In the genomic region with DNA sequence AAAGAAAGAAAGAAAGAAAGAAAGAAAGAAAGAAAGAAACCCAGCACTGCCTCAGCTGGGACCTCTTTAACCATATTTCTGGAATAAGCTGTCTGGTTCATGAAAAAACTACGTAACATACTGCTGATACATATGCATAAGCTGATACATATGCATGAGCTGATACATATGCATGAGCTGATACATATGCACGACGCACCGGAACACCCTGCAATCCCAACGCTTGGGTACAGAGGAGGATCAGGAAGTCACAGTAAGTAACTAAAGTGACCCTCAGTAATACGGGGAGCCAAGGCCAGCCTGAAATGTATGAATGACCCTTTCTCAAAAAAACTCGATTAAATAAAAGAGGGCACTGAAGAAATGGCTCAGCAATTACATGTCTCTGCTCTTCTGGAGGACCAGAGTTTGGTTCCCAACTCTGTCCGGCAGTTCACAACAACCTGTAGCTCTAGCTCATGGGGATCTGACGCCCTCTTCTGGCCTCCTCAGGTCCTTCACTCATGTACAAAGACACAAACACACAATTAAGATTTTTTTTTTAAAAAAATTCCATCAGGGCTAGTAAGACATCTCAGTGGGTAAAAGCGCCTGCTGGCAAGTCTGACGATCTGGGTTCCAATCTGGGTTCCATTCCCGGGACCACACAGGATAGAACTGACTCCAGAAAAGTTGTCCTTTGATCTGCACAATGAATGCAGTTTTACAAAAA, we compare ENCODE assay signal across 8 mouse cellular contexts. TPM values are rescaled to one million over a fixed set of nuclear protein-coding genes. Genes with fewer than 3 reads are reported as not detected.
A peak's percentile ranks its signal among the peaks of the same experiment; 100 is the strongest.
DNase-seq lines count a peak whose midpoint lies in the region; ATAC-seq and TF ChIP-seq lines count a peak whose summit lies in the region.
"Had no signal": no experiment of that assay in that cellular context is flagged by ENCODE, and none has a peak within 500 bp of the region (broad histone marks: within the 10 kb centered on the region; RNA-seq: fewer than 3 reads in every experiment).

No protein-coding gene starts in this region.

- no peaks in the 10 kb centered on the region for H3K36me3 ChIP-seq in kidney, adult 2 months (ENCODE audit: control insufficient read depth, insufficient read depth, low read length)
- peaks cover 9% of the 10 kb centered on the region for H3K36me3 ChIP-seq in kidney, embryonic 15.5 days
- peaks cover 8 to 54% of the 10 kb centered on the region in 2 experiments for H3K36me3 ChIP-seq in CH12.LX (replicated peaks in 1 of 2; ENCODE audit: control insufficient read depth in 1 of 2, insufficient read depth in 1 of 2, low read length in 1 of 2)
- peaks cover 5% of the 10 kb centered on the region for H3K36me3 ChIP-seq in midbrain, embryonic 12.5 days

- no peaks in the 10 kb centered on the region; the same call in 1 of the 2 replicates for H3K9me3 ChIP-seq in kidney, embryonic 15.5 days (replicated peaks)
- H3K9me3 ChIP-seq in CH12.LX (replicated peaks; ENCODE audit: low read length), result peaks cover 4% of the 10 kb centered on the region
- no peaks in the 10 kb centered on the region for H3K9me3 ChIP-seq in midbrain, embryonic 12.5 days
- H3K9me3 ChIP-seq: liver, embryonic 15.5 days had no signal

- intact Hi-C loops in gastrocnemius, postnatal 14 days (cut with DNase I; ENCODE audit: low total_unique reads), result loop anchor here (10.0 kb wide), 1 partner anchor 225 kb away; no protein-coding TSS in a partner anchor

- no peaks in the 10 kb centered on the region for H3K27me3 ChIP-seq in kidney, adult 2 months (replicated peaks; ENCODE audit: control insufficient read depth, insufficient read depth, low read length)
- no peaks in the 10 kb centered on the region for H3K27me3 ChIP-seq in kidney, embryonic 15.5 days
- H3K27me3 ChIP-seq in CH12.LX (replicated peaks), result no peaks in the 10 kb centered on the region
- H3K27me3 ChIP-seq in midbrain, embryonic 12.5 days, result no peaks in the 10 kb centered on the region
- H3K27me3 ChIP-seq: liver, embryonic 15.5 days had no signal

- no peak overlapping the region for H3K4me2 ChIP-seq in kidney, embryonic 15.5 days
- H3K4me2 ChIP-seq in CH12.LX (ENCODE audit: insufficient read depth, low read depth, poor library complexity, severe bottlenecking), result no peak overlapping the region
- no peak overlapping the region for H3K4me2 ChIP-seq in midbrain, embryonic 12.5 days (replicated peaks)

- no peak for DNase-seq in kidney, adult 2 months
- DNase-seq in CH12.LX (ENCODE audit: extremely low read depth) (no peak), ZHBTc4 (ENCODE audit: low read depth, low spot score) (peak; percentile 70)
- no peak for DNase-seq in gastrocnemius, postnatal 14 days

- H3K27ac ChIP-seq in kidney, adult 2 months (ENCODE audit: insufficient read depth, low read depth, low read length), result no peak overlapping the region
- no peak overlapping the region for H3K27ac ChIP-seq in kidney, embryonic 15.5 days
- no peak overlapping the region for H3K27ac ChIP-seq in CH12.LX (ENCODE audit: insufficient read depth, low read depth)
- H3K27ac ChIP-seq in midbrain, embryonic 12.5 days (replicated peaks), result no peak overlapping the region
- H3K27ac ChIP-seq: liver, embryonic 15.5 days had no signal

- TF ChIP-seq RAD21 in CH12.LX (IDR thresholded peaks at IDR 0.05; ENCODE audit: low read depth, low read length), result peak; percentile 37

- H3K4me1 ChIP-seq in kidney, adult 2 months (ENCODE audit: control insufficient read depth, insufficient read depth, low read length), result peaks cover 3% of the 10 kb centered on the region; the same call in 1 of the 2 replicates
- peaks cover 12% of the 10 kb centered on the region; the same call in 1 of the 2 replicates for H3K4me1 ChIP-seq in kidney, embryonic 15.5 days
- peaks cover 11 to 50% of the 10 kb centered on the region in 2 experiments for H3K4me1 ChIP-seq in CH12.LX (ENCODE audit: control insufficient read depth in 1 of 2, insufficient read depth in 2 of 2)
- peaks cover 9% of the 10 kb centered on the region for H3K4me1 ChIP-seq in midbrain, embryonic 12.5 days

- TF ChIP-seq EP300 in CH12.LX (IDR thresholded peaks at IDR 0.05; ENCODE audit: low read length), result no peak

- ATAC-seq in kidney, embryonic 15.5 days (replicated peaks; ENCODE audit: low FRiP score), result no peak
- peak; percentile 64 for ATAC-seq in midbrain, embryonic 12.5 days (ENCODE audit: low FRiP score, low read depth)
- ATAC-seq in monocyte, adult 5-6 weeks (replicated peaks; ENCODE audit: insufficient number of reproducible peaks, low FRiP score, low TSS enrichment, poor library complexity, severe bottlenecking), result no peak

- no peaks in the 10 kb centered on the region; the same call in 1 of the 2 replicates for H3K79me2 ChIP-seq in CH12.LX (replicated peaks; ENCODE audit: control insufficient read depth, extremely low read depth, insufficient read depth, poor library complexity, severe bottlenecking)

- H3K4me3 ChIP-seq in kidney, adult 2 months (ENCODE audit: insufficient read depth, low read depth, low read length), result no peak overlapping the region
- no peak overlapping the region for H3K4me3 ChIP-seq in kidney, embryonic 15.5 days (replicated peaks)
- H3K4me3 ChIP-seq in CH12.LX (replicated peaks in 1 of 3; ENCODE audit: low read depth in 2 of 3, low read length in 2 of 3, poor library complexity in 1 of 3), result peak overlapping the region in 1 of 3 experiments; percentile 56
- no peak overlapping the region for H3K4me3 ChIP-seq in midbrain, embryonic 12.5 days

- in situ Hi-C loops in CH12.LX (cut with MboI; ENCODE audit: low pct_ligation_motif_present, low pct_unique_long_range_greater_than_20kb, low sequenced_read_pairs), result loop anchor here (5.0 kb wide), 1 partner anchor 233 kb away; no protein-coding TSS in a partner anchor

- no peak overlapping the region for H3K9ac ChIP-seq in kidney, embryonic 15.5 days
- H3K9ac ChIP-seq in CH12.LX (ENCODE audit: insufficient read depth, low read depth), result no peak overlapping the region
- H3K9ac ChIP-seq in midbrain, embryonic 12.5 days (replicated peaks), result no peak overlapping the region
- H3K9ac ChIP-seq: liver, embryonic 15.5 days had no signal

- dilution Hi-C loops in CH12.LX (cut with MboI; ENCODE audit: extremely low pct_ligation_motif_present, extremely low pct_unique_long_range_greater_than_20kb, low sequenced_read_pairs), result no loop called here

- 85% methylated on average over 12 of the region's 12 CpGs for WGBS in kidney, adult 2 months
- 88% methylated on average over 12 of the region's 12 CpGs for WGBS in kidney, embryonic 15.5 days
- 62% methylated on average over 12 of the region's 12 CpGs for WGBS in midbrain, embryonic 12.5 days

- 0 out of 2 replicates have a peak, but pooled peaks have one; percentile 5 for TF ChIP-seq CTCF in kidney, adult 2 months (conservative IDR thresholded peaks at IDR 0.05; ENCODE audit: insufficient read depth, insufficient read length, low read depth, low read length)
- TF ChIP-seq CTCF in CH12.LX (conservative IDR thresholded peaks at IDR 0.05 in 1 of 2, IDR thresholded peaks at IDR 0.05 in 1 of 2; ENCODE audit: low read depth in 2 of 2, low read length in 2 of 2), result peak in 1 of 2 experiments; percentile 52; a peak in 2 of 4 replicates

- TF ChIP-seq POLR2A in kidney, adult 2 months (IDR thresholded peaks at IDR 0.05; ENCODE audit: low read depth, low read length), result no peak
- no peak for TF ChIP-seq POLR2A in CH12.LX (IDR thresholded peaks at IDR 0.05; ENCODE audit: low read depth, low read length)

TF ChIP-seq in CH12.LX, 34 proteins besides CTCF, POLR2A, EP300 and RAD21:
- TF ChIP-seq HCFC1 (IDR thresholded peaks at IDR 0.05; ENCODE audit: low read depth, low read length) (no peak), SMC3 (IDR thresholded peaks at IDR 0.05; ENCODE audit: low read depth, low read length) (peak; percentile 40), ZNF384 (IDR thresholded peaks at IDR 0.05; ENCODE audit: low read depth, low read length) (peak; percentile 42; the same call in 1 of the 2 replicates)

RNA-seq across cellular contexts. Expression of a gene that starts 1.4 kb away (rescaled TPM):
- polyA plus RNA-seq in kidney, adult 2 months (2012; rRNA removed), result 3.1 and 6.9 TPM in 2 replicates
- 19.2 and 23.8 TPM in 2 replicates for polyA plus RNA-seq in kidney, embryonic 15.5 days (2015; fragmentation: Nextera tagmentation; extraction: Ambion mirVana)
- total RNA-seq in CH12.LX (2012; rRNA removed) (44.6 and 60.3 TPM in 2 replicates), CH12.LX (2014; rRNA removed) (62.7 and 88.8 TPM in 2 replicates)
- polyA plus RNA-seq in CH12.LX (2012; ENCODE audit: insufficient read length, low read depth), result 71.3 and 77.9 TPM in 2 replicates
- polyA plus RNA-seq in midbrain, embryonic 12.5 days (2016; fragmentation: Nextera tagmentation; extraction: Ambion mirVana), result 21.5 and 22.1 TPM in 2 replicates
- total RNA-seq in monocyte, adult 5-6 weeks (2017), result 0.29 to 0.38 TPM in 2 of 3 replicates, not detected in the other
- total RNA-seq in gastrocnemius, postnatal 14 days (2021), result 1,000 to 10,000 TPM; 1,512 to 1,606 TPM

RNA-seq across cellular contexts. Expression of a gene that starts 19.4 kb away (rescaled TPM):
- polyA plus RNA-seq in kidney, adult 2 months (2012; rRNA removed), result 4.5 and 5.1 TPM in 2 replicates
- 24.6 and 25.7 TPM in 2 replicates for polyA plus RNA-seq in kidney, embryonic 15.5 days (2015; fragmentation: Nextera tagmentation; extraction: Ambion mirVana)
- total RNA-seq in CH12.LX (2012; rRNA removed) (23.5 and 27.5 TPM in 2 replicates), CH12.LX (2014; rRNA removed) (24.0 and 25.0 TPM in 2 replicates)
- polyA plus RNA-seq in CH12.LX (2012; ENCODE audit: insufficient read length, low read depth), result 43.3 and 46.6 TPM in 2 replicates
- polyA plus RNA-seq in midbrain, embryonic 12.5 days (2016; fragmentation: Nextera tagmentation; extraction: Ambion mirVana), result 17.8 and 19.2 TPM in 2 replicates
- total RNA-seq in monocyte, adult 5-6 weeks (2017), result 2.7 to 14.0 TPM (median 4.0 TPM) in 3 replicates
- 1 to 10 TPM; 4.1 to 4.4 TPM for total RNA-seq in gastrocnemius, postnatal 14 days (2021)

RNA-seq across cellular contexts. Expression of a gene that starts 54.3 kb away (rescaled TPM):
- 210 and 226 TPM in 2 replicates for polyA plus RNA-seq in kidney, adult 2 months (2012; rRNA removed)
- polyA plus RNA-seq in kidney, embryonic 15.5 days (2015; fragmentation: Nextera tagmentation; extraction: Ambion mirVana), result 41.2 and 43.8 TPM in 2 replicates
- 2.1 and 2.5 TPM in 2 replicates for total RNA-seq in CH12.LX (2012; rRNA removed)
- 0.39 and 0.59 TPM in 2 replicates for total RNA-seq in CH12.LX (2014; rRNA removed)
- polyA plus RNA-seq in CH12.LX (2012; ENCODE audit: insufficient read length, low read depth), result 3.2 and 3.3 TPM in 2 replicates
- 28.2 and 35.6 TPM in 2 replicates for polyA plus RNA-seq in midbrain, embryonic 12.5 days (2016; fragmentation: Nextera tagmentation; extraction: Ambion mirVana)
- total RNA-seq in monocyte, adult 5-6 weeks (2017), result 0.19 to 0.76 TPM (median 0.64 TPM) in 3 replicates
- total RNA-seq in gastrocnemius, postnatal 14 days (2021), result 10 to 100 TPM; 11.8 to 15.2 TPM
